Mouse (Mus musculus): ENCODE data around the gene Exog. TPM values are rescaled to one million over a fixed set of nuclear protein-coding genes. Genes with fewer than 3 reads are reported as not detected.

Exog gene
- polyA plus RNA-seq, 2 experiments: 14.4 to 28.5 TPM

GRCm38 (mm10) chr9:119435855-119436254 lies 8.9 kb upstream of the Exog start:
- Histone ChIP-seq H3K27me3 (ENCODE audit: control insufficient read depth, insufficient read depth, low read length) (no peaks in the 10 kb centered on the region), H3K27ac (replicated peaks; ENCODE audit: low read depth, low read length) (no peak overlapping the region), H3K9me3 (ENCODE audit: control insufficient read depth, low read length) (no peaks in the 10 kb centered on the region), H3K4me2 (replicated peaks; ENCODE audit: low read depth, low read length, severe bottlenecking) (no peak overlapping the region), H3K4me1 (ENCODE audit: control insufficient read depth, insufficient read depth, low read length) (no peaks in the 10 kb centered on the region), H3K4me3 (replicated peaks; ENCODE audit: low read length) (no peak overlapping the region), H3K9ac (ENCODE audit: low read depth, low read length, severe bottlenecking) (no peak overlapping the region), H3K36me3 (ENCODE audit: control insufficient read depth, insufficient read depth, low read length) (peaks cover 77% of the 10 kb centered on the region)
- WGBS: 76% methylated on average over 2 of the region's 2 CpGs
- ATAC-seq (ENCODE audit: low FRiP score, low read depth): no peak
- no peak for TF ChIP-seq POLR2A (IDR thresholded peaks at IDR 0.05; ENCODE audit: borderline replicate concordance, extremely low read depth, insufficient read depth, insufficient read length)
- DNase-seq (ENCODE audit: low spot score): no peak

- ATAC-seq (ENCODE audit: low FRiP score, low read depth) (no peak), DNase-seq (ENCODE audit: low spot score) (no peak)
- H3K9me3 ChIP-seq (ENCODE audit: control insufficient read depth, low read length): no peaks in the 10 kb centered on the region
- H3K27ac ChIP-seq (replicated peaks; ENCODE audit: low read depth, low read length): no peak overlapping the region
- WGBS: 86% methylated on average over 12 of the region's 12 CpGs
- H3K4me1 ChIP-seq (ENCODE audit: control insufficient read depth, insufficient read depth, low read length): no peaks in the 10 kb centered on the region
- H3K4me2 ChIP-seq (replicated peaks; ENCODE audit: low read depth, low read length, severe bottlenecking): no peak overlapping the region
- no peaks in the 10 kb centered on the region for H3K27me3 ChIP-seq (ENCODE audit: control insufficient read depth, insufficient read depth, low read length)
- peaks cover 57% of the 10 kb centered on the region for H3K36me3 ChIP-seq (ENCODE audit: control insufficient read depth, insufficient read depth, low read length)
- H3K9ac ChIP-seq (ENCODE audit: low read depth, low read length, severe bottlenecking): no peak overlapping the region
- TF ChIP-seq POLR2A (IDR thresholded peaks at IDR 0.05; ENCODE audit: borderline replicate concordance, extremely low read depth, insufficient read depth, insufficient read length): no peak
- no peak overlapping the region for H3K4me3 ChIP-seq (replicated peaks; ENCODE audit: low read length)
Observed at GRCm38 (mm10) chr9:119438065-119438464, 6.7 kb upstream of the Exog start.

- no peak for ATAC-seq (ENCODE audit: low FRiP score, low read depth)
- H3K36me3 ChIP-seq (ENCODE audit: control insufficient read depth, insufficient read depth, low read length): peaks cover 53% of the 10 kb centered on the region
Observed at GRCm38 (mm10) chr9:119438498-119439000, 6.2 kb upstream of the Exog start.

GRCm38 (mm10) chr9:119445737-119446136 lies 994 bp downstream of the Exog start:
- peak overlapping the region; percentile 66 for H3K4me2 ChIP-seq (replicated peaks; ENCODE audit: low read depth, low read length, severe bottlenecking)
- H3K4me1 ChIP-seq (ENCODE audit: control insufficient read depth, insufficient read depth, low read length): peaks cover 7% of the 10 kb centered on the region
- peak overlapping the region; percentile 89 for H3K9ac ChIP-seq (ENCODE audit: low read depth, low read length, severe bottlenecking)
- no peak for TF ChIP-seq POLR2A (IDR thresholded peaks at IDR 0.05; ENCODE audit: borderline replicate concordance, extremely low read depth, insufficient read depth, insufficient read length)
- no peaks in the 10 kb centered on the region for H3K27me3 ChIP-seq (ENCODE audit: control insufficient read depth, insufficient read depth, low read length)
- no peak overlapping the region for H3K27ac ChIP-seq (replicated peaks; ENCODE audit: low read depth, low read length)
- no peak for ATAC-seq (ENCODE audit: low FRiP score, low read depth)
- peak overlapping the region; percentile 85 for H3K4me3 ChIP-seq (replicated peaks; ENCODE audit: low read length)
- no peak for DNase-seq (ENCODE audit: low spot score)
- peaks cover 40% of the 10 kb centered on the region for H3K36me3 ChIP-seq (ENCODE audit: control insufficient read depth, insufficient read depth, low read length)
- H3K9me3 ChIP-seq (ENCODE audit: control insufficient read depth, low read length): no peaks in the 10 kb centered on the region
- 43% methylated on average over 6 of the region's 6 CpGs for WGBS

More at GRCm38 (mm10) chr9:119438498-119439000, 6.2 kb upstream of the Exog start:
- Histone ChIP-seq H3K9me3 (ENCODE audit: control insufficient read depth, low read length) (no peaks in the 10 kb centered on the region), H3K9ac (ENCODE audit: low read depth, low read length, severe bottlenecking) (0 out of 2 replicates have a peak overlapping the region, but pooled peaks have one; percentile 28), H3K4me3 (replicated peaks; ENCODE audit: low read length) (no peak overlapping the region), H3K4me2 (replicated peaks; ENCODE audit: low read depth, low read length, severe bottlenecking) (no peak overlapping the region), H3K27me3 (ENCODE audit: control insufficient read depth, insufficient read depth, low read length) (no peaks in the 10 kb centered on the region), H3K4me1 (ENCODE audit: control insufficient read depth, insufficient read depth, low read length) (no peaks in the 10 kb centered on the region), H3K27ac (replicated peaks; ENCODE audit: low read depth, low read length) (no peak overlapping the region)
- no peak for DNase-seq (ENCODE audit: low spot score)
- no peak for TF ChIP-seq POLR2A (IDR thresholded peaks at IDR 0.05; ENCODE audit: borderline replicate concordance, extremely low read depth, insufficient read depth, insufficient read length)
- WGBS: 88% methylated on average over 9 of the region's 9 CpGs

GRCm38 (mm10) chr9:119455967-119456366 lies 11.2 kb downstream of the Exog start:
- H3K4me2 ChIP-seq (replicated peaks; ENCODE audit: low read depth, low read length, severe bottlenecking): no peak overlapping the region
- H3K9me3 ChIP-seq (ENCODE audit: control insufficient read depth, low read length): no peaks in the 10 kb centered on the region
- ATAC-seq (ENCODE audit: low FRiP score, low read depth): no peak
- H3K4me3 ChIP-seq (replicated peaks; ENCODE audit: low read length): no peak overlapping the region
- TF ChIP-seq POLR2A (IDR thresholded peaks at IDR 0.05; ENCODE audit: borderline replicate concordance, extremely low read depth, insufficient read depth, insufficient read length): no peak
- DNase-seq (ENCODE audit: low spot score): no peak
- no peak overlapping the region for H3K9ac ChIP-seq (ENCODE audit: low read depth, low read length, severe bottlenecking)
- 91% methylated on average over 14 of the region's 14 CpGs for WGBS
- H3K36me3 ChIP-seq (ENCODE audit: control insufficient read depth, insufficient read depth, low read length): peaks cover 49% of the 10 kb centered on the region
- no peak overlapping the region for H3K27ac ChIP-seq (replicated peaks; ENCODE audit: low read depth, low read length)
- no peaks in the 10 kb centered on the region for H3K27me3 ChIP-seq (ENCODE audit: control insufficient read depth, insufficient read depth, low read length)
- no peaks in the 10 kb centered on the region for H3K4me1 ChIP-seq (ENCODE audit: control insufficient read depth, insufficient read depth, low read length)
